Mouse (Mus musculus): Measurements from ENCODE around the gene Ubr2.

Ubr2 gene

GRCm38 (mm10) chr17:47002401-47002800 is 8.0 kb downstream of the Ubr2 start:
- DNase-seq = no peak

DNA sequence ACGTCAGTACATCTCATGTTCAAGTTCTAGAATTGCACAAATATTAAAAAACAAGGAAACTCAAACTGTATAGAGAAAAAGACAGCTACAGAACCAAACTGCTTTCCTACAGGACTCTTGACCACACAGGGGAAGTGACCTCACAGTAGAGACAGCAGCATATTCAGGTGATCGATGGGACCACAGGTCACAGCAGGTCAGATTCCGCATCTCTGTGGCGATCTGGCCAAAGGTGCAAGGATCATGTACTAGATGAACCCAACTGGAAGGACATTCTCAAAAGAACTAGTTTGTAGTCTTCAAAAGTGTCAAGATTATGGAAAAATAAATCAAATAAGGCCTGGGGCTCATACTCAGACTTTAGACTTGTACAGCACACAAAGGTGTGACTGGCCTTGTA is 11.5 kb downstream of the Ubr2 start:
- DNase-seq = no peak

DNA sequence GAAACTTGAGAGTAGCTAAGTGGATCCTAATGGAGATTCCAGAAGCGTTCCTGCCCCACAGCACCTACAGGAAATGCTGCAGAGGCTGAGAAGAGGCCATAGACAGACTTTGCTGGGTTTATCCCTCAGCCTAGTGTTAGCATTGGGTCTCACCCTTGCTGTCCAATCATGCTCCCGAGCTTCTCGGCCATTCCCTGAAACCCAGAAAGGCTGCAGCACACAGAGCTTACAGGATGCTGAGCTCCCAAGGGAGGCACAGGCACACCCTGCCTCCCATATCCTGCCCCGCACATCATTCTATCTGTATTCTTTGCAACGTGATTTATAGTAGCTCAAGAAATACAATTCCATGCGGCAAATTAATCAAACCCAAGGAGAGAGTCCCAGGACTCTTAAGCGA is 13.9 kb downstream of the Ubr2 start:
- no peak for DNase-seq

DNA sequence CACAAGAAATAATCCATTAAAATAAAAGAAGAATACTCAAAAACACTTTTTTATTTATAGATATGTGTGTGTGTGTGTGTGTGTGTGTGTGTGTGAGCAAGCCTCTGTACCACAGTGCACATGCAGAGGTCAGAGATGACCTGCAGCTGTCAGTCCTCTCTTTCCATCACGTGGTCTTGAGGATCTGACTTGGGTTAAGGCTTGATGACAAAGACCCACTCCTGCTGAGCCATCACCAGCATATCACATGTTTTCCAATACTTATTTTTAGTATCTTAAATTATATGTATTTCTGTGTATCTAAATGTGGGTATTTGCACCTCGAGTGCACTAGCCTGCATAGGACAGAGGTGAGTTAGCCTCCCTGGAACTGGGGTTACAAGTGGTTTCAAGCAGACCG is 14.7 kb downstream of the Ubr2 start:
- no peak for DNase-seq

DNA sequence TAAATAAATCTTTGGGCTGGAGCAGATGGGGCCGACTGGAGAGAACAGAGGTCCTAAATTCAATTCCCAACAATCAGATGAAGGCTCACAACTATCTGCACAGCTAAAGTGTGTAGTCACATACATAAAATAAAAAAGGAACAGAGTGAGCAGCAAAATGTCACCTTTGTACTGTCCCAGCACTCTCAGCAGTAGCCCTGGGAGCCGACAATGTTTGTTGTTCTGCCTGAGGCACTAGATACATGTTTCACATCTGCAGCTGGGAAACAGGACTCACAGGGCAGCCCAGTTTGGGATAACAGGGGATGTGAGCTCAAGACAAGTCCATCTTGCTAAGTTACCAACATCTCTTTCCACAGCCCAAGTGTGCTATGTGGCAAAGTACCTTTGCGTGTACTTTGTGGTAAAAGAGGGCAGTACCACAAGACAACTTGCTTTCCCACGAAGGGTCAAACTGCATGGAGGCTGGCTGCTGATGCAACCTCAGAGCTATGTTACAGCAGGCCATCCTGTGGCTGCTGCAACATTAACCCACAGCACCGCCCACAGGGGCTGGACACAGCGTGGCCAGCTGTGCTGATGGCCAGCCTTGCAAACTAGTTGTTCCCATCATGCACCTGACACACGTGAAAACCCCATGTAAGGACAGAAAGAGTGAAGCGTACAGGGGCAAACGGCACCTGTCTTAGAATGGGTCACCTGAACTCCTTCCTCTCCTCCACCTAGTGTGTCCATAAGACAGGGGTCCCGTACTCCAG is 15.5 kb downstream of the Ubr2 start:
- no peak for DNase-seq

- no peak for DNase-seq
These were observed 16.7 kb downstream of the Ubr2 start for GRCm38 (mm10) chr17:46993625-46994024.

- no peak for DNase-seq
These were observed 22.7 kb downstream of the Ubr2 start for GRCm38 (mm10) chr17:46987631-46988030.

- no peak for DNase-seq
These were observed 30.3 kb downstream of the Ubr2 start for GRCm38 (mm10) chr17:46980050-46980449.

- peak; percentile 45 for DNase-seq
These were observed 35.2 kb downstream of the Ubr2 start for GRCm38 (mm10) chr17:46975183-46975582.

DNA sequence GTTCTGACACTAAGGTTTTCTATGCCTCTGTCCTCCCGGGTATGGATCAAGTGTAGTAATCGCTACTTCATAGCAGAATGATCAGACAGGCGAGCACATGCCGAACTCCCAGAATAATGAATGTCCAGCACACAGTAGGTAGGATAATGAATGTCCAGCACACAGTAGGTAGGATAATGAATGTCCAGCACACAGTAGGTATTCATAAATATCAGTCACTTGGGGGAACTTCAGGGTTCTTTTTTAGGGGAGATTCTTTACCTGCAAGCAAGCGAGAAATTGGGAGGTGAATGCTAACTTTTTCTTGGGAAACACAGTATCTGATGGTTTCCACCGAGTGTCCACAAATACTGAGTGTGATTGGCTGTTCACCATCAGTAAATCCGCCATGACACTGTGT is 37.8 kb downstream of the Ubr2 start:
- DNase-seq = no peak

- no peak for DNase-seq
These were observed 43.5 kb downstream of the Ubr2 start for GRCm38 (mm10) chr17:46966892-46967291.

GRCm38 (mm10) chr17:46963186-46963585 is 47.2 kb downstream of the Ubr2 start:
- no peak for DNase-seq

- no peak for DNase-seq
These were observed 48.2 kb downstream of the Ubr2 start for GRCm38 (mm10) chr17:46962153-46962552.

DNA sequence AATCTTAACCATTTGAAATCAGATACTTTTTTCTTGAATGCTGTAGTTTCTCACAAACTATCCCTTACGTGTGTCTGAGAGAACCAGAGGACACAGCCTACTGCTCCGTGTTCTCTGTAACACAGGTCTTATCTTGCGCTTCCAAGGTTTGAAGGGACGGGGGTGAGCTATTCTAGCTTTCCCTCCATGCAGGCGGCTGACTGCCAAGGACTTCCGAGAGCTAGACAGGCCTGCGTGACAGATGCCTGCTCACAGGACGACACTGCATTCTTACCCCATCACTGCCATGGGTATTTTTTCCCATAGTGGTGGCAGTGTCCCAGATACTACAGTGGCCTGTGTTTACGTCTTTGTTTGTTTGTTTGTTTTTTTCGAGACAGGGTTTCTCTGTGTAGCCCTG is 50.1 kb downstream of the Ubr2 start:
- no peak for DNase-seq

GRCm38 (mm10) chr17:46958045-46958444 is 52.3 kb downstream of the Ubr2 start:
- DNase-seq = no peak

DNA sequence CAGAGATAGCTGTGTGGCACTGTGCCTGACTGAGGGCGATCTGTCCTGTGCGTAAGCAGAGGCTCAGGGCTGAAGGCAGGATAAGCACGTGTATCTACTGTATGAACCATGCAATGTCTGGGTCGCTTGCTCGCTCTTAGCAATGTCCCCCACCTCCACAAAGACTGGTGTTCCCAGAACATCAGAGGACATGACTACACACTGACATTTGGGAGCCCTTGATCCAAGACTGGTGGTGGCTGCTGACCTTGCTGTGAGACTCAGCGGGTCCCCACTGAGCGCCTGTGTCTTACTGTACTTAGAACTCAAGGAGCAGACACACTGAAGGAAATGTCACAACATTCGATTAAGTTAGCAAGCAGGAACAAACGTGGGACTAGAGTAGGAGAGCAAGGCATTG is 64.1 kb downstream of the Ubr2 start:
- no peak for DNase-seq

GRCm38 (mm10) chr17:46942421-46942820 is 67.9 kb downstream of the Ubr2 start:
- DNase-seq = no peak

DNA sequence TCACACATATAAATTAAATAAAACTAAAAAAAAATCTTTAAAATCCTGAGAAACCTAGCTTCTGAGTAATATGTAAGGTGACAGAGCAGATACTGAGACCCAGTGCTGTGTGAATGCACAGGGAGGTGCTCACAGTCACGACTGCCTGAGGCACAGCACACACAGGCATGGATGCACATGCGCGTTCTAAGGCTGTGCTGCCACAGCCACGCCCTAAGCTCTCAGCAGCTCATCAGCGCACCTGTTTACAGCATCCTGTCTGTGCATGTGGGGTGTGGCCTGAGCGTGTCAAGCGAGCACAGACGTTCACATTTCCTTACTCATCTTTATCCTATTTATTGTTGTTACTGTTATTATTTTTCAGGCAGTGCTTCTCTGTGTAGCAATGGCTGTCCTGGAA is 69.9 kb downstream of the Ubr2 start:
- DNase-seq = no peak

GRCm38 (mm10) chr17:46933557-46934348 is 76.6 kb downstream of the Ubr2 start:
- peak; percentile 69 for DNase-seq

DNA sequence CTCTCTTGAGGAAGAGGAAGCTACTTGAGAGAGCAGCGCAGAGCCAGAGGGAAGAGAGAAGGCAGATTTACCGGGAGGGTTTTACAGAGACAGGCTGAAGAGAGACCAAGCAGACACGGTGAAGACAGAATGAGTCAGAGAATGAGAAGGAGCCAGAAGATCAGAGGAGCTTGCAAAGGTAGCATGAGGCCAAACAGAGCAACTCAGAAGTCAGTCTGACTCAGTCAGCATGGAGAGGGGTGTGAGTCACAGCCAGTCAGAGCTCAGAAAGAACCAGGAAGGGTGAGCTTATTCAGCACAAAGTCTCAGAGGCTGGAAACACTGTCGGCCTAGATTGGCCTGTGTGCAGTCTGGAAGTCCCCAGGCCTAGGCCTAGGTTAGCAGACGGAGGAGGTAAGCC is 77.4 kb downstream of the Ubr2 start:
- no peak for DNase-seq

- no peak for DNase-seq
These were observed 80.5 kb downstream of the Ubr2 start for GRCm38 (mm10) chr17:46929897-46930296.

DNA sequence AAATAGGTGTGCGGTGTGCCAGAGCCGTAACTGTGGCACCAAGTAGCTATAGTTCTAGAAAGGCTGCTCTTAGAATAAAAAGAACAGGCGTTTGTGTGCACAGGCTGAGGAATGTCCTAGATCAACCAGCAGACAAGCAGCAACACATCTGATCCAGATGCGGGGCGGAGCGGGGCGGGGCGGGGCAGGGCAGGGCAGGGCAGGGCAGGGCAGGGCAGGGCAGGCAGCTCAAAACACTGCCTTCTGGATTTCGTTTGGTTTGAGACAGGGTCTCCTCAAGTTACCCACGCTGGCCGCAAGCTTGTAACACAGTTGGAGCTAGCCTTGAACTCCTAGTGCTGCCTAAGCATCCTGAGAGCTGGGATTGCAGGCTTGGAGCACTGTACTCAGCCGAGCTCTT is 81.1 kb downstream of the Ubr2 start:
- DNase-seq = no peak

- DNase-seq = no peak
These were observed 82.6 kb downstream of the Ubr2 start for GRCm38 (mm10) chr17:46927781-46928180.

DNA sequence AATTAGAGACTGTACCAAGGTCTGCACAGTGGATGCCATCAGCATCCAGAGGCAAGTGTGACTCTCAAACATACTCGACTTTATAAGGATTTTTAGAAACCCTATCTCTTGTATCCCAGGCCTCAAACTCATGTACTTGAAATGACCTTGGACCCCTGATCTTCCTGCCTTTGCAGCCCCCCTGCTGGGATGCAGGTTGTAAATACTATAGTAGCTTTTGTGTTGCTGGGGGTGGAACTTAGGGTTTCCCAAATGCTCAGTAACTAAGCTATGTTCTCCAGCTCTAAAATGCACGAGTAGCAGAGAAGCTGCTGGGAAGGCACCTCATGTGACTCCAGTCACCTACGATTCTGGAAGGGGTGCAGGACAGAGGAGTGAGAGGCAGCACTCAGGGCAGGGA is 83.4 kb downstream of the Ubr2 start:
- no peak for DNase-seq

GRCm38 (mm10) chr17:46926192-46926591 is 84.2 kb downstream of the Ubr2 start:
- DNase-seq = no peak
